Mouse (Mus musculus) liver, adult 2 months (tissue): ENCODE results near the gene Tcea2.

Source experiments
- CTCF ChIP-seq: fragments of 200-500 bp; IDR thresholded peaks from 2 replicates; pipeline ENCODE4 v1.5.1; 2011; ENCODE audit warnings: low read depth, low read length, control low read depth
- POLR2A ChIP-seq: fragments of 200-500 bp; IDR thresholded peaks from 2 replicates; pipeline ENCODE4 v1.6.1; 2011; ENCODE audit warnings: low read length, control low read depth; ENCODE audit not compliant: insufficient read depth; ENCODE audit errors: extremely low read depth

- no peak for TF ChIP-seq CTCF
- TF ChIP-seq POLR2A = no peak
Measured at GRCm38 (mm10) chr2:181691571-181691970, 11.5 kb downstream of the Tcea2 start.
